Mouse (Mus musculus): ENCODE results near the gene Ppp1r12b. TPM values are rescaled to one million over a fixed set of nuclear protein-coding genes. Genes with fewer than 3 reads are reported as not detected.
"Not testable (repeated sequence)": the region's sequence is repeated elsewhere in the genome, so short reads cannot be mapped to it uniquely, and the experiment has no call there.

Ppp1r12b gene
- polyA plus RNA-seq, 1 experiment from 2014 or later = 6.3 TPM

DNA sequence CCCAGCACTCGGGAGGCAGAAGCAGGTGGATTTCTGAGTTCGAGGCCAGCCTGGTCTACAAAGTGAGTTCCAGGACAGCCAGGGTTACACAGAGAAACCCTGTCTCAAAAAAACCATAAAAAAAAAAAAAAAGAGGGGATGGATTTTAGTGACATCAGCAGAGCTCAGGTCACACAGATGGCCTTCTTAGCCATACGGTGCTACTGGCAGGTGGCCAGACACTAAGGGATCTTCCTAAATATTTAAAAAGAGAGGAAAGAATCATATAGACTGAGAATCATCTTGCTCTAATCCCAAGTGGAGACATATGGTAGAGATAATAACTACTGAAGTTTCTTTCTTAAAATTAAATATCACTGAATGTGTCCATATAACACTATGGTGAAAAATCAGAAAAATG, 124.9 kb downstream of the Ppp1r12b start:
- not testable (repeated sequence) for H3K4me3 ChIP-seq (ENCODE audit: low read depth, low read length); ATAC-seq (ENCODE audit: insufficient number of reproducible peaks, low FRiP score, low TSS enrichment, low read depth)

GRCm38 (mm10) chr1:134829635-134830034, 126.1 kb downstream of the Ppp1r12b start:
- no peaks in the 10 kb centered on the region for H3K9me3 ChIP-seq (ENCODE audit: control insufficient read depth, low read length)
- H3K4me2 ChIP-seq (ENCODE audit: low read depth, severe bottlenecking) = no peak overlapping the region
- no peaks in the 10 kb centered on the region for H3K4me1 ChIP-seq (ENCODE audit: control insufficient read depth, insufficient read depth, low read length)
- no peaks in the 10 kb centered on the region for H3K36me3 ChIP-seq (ENCODE audit: control insufficient read depth, insufficient read depth, low read length)
- WGBS = 61% methylated on average over 4 of the region's 4 CpGs
- H3K4me3 ChIP-seq (ENCODE audit: low read depth, low read length) = no peak overlapping the region
- ATAC-seq (ENCODE audit: insufficient number of reproducible peaks, low FRiP score, low TSS enrichment, low read depth) (no peak), DNase-seq (ENCODE audit: low spot score) (no peak)
- H3K27me3 ChIP-seq (ENCODE audit: control insufficient read depth, insufficient read depth, low read length) = no peaks in the 10 kb centered on the region
- H3K27ac ChIP-seq (replicated peaks; ENCODE audit: low read depth, low read length) = no peak overlapping the region
- no peak overlapping the region for H3K9ac ChIP-seq (ENCODE audit: low read length)

More for the DNA sequence above, 124.9 kb downstream of the Ppp1r12b start:
- H3K9me3 ChIP-seq (ENCODE audit: control insufficient read depth, low read length); H3K36me3 ChIP-seq (ENCODE audit: control insufficient read depth, insufficient read depth, low read length); H3K4me1 ChIP-seq (ENCODE audit: control insufficient read depth, insufficient read depth, low read length); H3K9ac ChIP-seq (ENCODE audit: low read length); DNase-seq (ENCODE audit: low spot score); H3K27me3 ChIP-seq (ENCODE audit: control insufficient read depth, insufficient read depth, low read length); H3K27ac ChIP-seq (replicated peaks; ENCODE audit: low read depth, low read length); H3K4me2 ChIP-seq (ENCODE audit: low read depth, severe bottlenecking): not testable (repeated sequence)
- WGBS = 94% methylated on average over 3 of the region's 3 CpGs

DNA sequence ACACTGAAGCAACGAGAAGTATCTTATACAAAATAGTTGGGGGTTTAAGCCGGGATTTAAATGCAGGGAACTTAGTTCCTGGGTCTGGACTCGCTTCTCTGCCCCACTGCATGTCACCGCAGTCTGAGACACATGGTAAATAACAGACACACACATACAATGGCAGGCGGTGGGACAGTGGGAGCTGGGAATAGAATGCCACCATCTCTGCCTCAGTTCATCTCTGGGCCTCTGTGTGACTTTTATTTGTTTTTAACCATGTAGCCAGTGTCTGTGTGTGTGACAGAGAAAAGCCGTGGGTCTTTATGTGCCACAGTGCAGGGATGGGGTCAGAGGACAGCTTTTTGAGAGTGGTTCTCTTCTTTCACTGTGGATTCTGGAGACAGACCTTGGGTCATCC, 130.8 kb downstream of the Ppp1r12b start:
- 80% methylated on average over 6 of the region's 6 CpGs for WGBS
- Histone ChIP-seq H3K4me3 (ENCODE audit: low read depth, low read length) (no peak overlapping the region), H3K27ac (replicated peaks; ENCODE audit: low read depth, low read length) (no peak overlapping the region), H3K4me1 (ENCODE audit: control insufficient read depth, insufficient read depth, low read length) (no peaks in the 10 kb centered on the region), H3K9ac (ENCODE audit: low read length) (no peak overlapping the region), H3K36me3 (ENCODE audit: control insufficient read depth, insufficient read depth, low read length) (no peaks in the 10 kb centered on the region), H3K9me3 (ENCODE audit: control insufficient read depth, low read length) (no peaks in the 10 kb centered on the region), H3K4me2 (ENCODE audit: low read depth, severe bottlenecking) (no peak overlapping the region), H3K27me3 (ENCODE audit: control insufficient read depth, insufficient read depth, low read length) (no peaks in the 10 kb centered on the region)
- ATAC-seq (ENCODE audit: insufficient number of reproducible peaks, low FRiP score, low TSS enrichment, low read depth) = no peak
- DNase-seq (ENCODE audit: low spot score) = no peak

GRCm38 (mm10) chr1:134823842-134824241, 131.9 kb downstream of the Ppp1r12b start:
- H3K36me3 ChIP-seq (ENCODE audit: control insufficient read depth, insufficient read depth, low read length) = no peaks in the 10 kb centered on the region
- H3K27ac ChIP-seq (replicated peaks; ENCODE audit: low read depth, low read length) = no peak overlapping the region
- H3K4me2 ChIP-seq (ENCODE audit: low read depth, severe bottlenecking) = no peak overlapping the region
- WGBS = 65% methylated on average over 7 of the region's 7 CpGs
- no peak overlapping the region for H3K4me3 ChIP-seq (ENCODE audit: low read depth, low read length)
- H3K9ac ChIP-seq (ENCODE audit: low read length) = no peak overlapping the region
- no peaks in the 10 kb centered on the region for H3K4me1 ChIP-seq (ENCODE audit: control insufficient read depth, insufficient read depth, low read length)
- no peak for ATAC-seq (ENCODE audit: insufficient number of reproducible peaks, low FRiP score, low TSS enrichment, low read depth)
- no peak for DNase-seq (ENCODE audit: low spot score)
- no peaks in the 10 kb centered on the region for H3K9me3 ChIP-seq (ENCODE audit: control insufficient read depth, low read length)
- H3K27me3 ChIP-seq (ENCODE audit: control insufficient read depth, insufficient read depth, low read length) = no peaks in the 10 kb centered on the region

GRCm38 (mm10) chr1:134823323-134823722, 132.4 kb downstream of the Ppp1r12b start:
- Histone ChIP-seq H3K9ac (ENCODE audit: low read length) (no peak overlapping the region), H3K4me2 (ENCODE audit: low read depth, severe bottlenecking) (no peak overlapping the region), H3K9me3 (ENCODE audit: control insufficient read depth, low read length) (no peaks in the 10 kb centered on the region), H3K27ac (replicated peaks; ENCODE audit: low read depth, low read length) (no peak overlapping the region), H3K4me1 (ENCODE audit: control insufficient read depth, insufficient read depth, low read length) (no peaks in the 10 kb centered on the region), H3K4me3 (ENCODE audit: low read depth, low read length) (no peak overlapping the region), H3K36me3 (ENCODE audit: control insufficient read depth, insufficient read depth, low read length) (no peaks in the 10 kb centered on the region), H3K27me3 (ENCODE audit: control insufficient read depth, insufficient read depth, low read length) (no peaks in the 10 kb centered on the region)
- WGBS = 80% methylated on average over 8 of the region's 8 CpGs
- no peak for ATAC-seq (ENCODE audit: insufficient number of reproducible peaks, low FRiP score, low TSS enrichment, low read depth)
- DNase-seq (ENCODE audit: low spot score) = no peak

DNA sequence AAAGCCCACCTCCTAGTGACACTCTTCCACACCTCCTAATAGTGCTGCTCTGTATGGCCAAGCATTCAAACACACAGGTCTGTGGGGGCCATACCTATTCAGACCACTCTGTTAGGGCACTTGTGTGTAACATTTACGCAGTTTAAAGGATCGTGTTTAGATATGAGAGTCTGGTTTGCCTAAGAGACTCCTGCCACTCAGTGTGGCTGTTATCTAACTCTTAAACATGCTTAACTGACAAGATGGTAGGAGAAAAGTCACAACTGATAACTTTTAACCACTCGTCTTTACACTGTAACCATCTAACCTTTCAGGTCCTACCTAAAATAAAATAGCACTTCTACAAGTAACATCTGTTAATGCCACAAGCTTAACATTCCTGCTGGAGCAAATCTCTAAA, 134.9 kb downstream of the Ppp1r12b start:
- Histone ChIP-seq H3K4me2 (ENCODE audit: low read depth, severe bottlenecking) (no peak overlapping the region), H3K4me3 (ENCODE audit: low read depth, low read length) (no peak overlapping the region), H3K9me3 (ENCODE audit: control insufficient read depth, low read length) (no peaks in the 10 kb centered on the region), H3K27ac (replicated peaks; ENCODE audit: low read depth, low read length) (no peak overlapping the region), H3K4me1 (ENCODE audit: control insufficient read depth, insufficient read depth, low read length) (no peaks in the 10 kb centered on the region), H3K27me3 (ENCODE audit: control insufficient read depth, insufficient read depth, low read length) (no peaks in the 10 kb centered on the region), H3K36me3 (ENCODE audit: control insufficient read depth, insufficient read depth, low read length) (no peaks in the 10 kb centered on the region), H3K9ac (ENCODE audit: low read length) (no peak overlapping the region)
- 87% methylated on average over 3 of the region's 3 CpGs for WGBS
- no peak for DNase-seq (ENCODE audit: low spot score)
- no peak for ATAC-seq (ENCODE audit: insufficient number of reproducible peaks, low FRiP score, low TSS enrichment, low read depth)

- no peak overlapping the region for H3K27ac ChIP-seq (replicated peaks; ENCODE audit: low read depth, low read length)
- H3K4me3 ChIP-seq (ENCODE audit: low read depth, low read length) = no peak overlapping the region
- no peaks in the 10 kb centered on the region for H3K27me3 ChIP-seq (ENCODE audit: control insufficient read depth, insufficient read depth, low read length)
- no peaks in the 10 kb centered on the region for H3K4me1 ChIP-seq (ENCODE audit: control insufficient read depth, insufficient read depth, low read length)
- H3K9ac ChIP-seq (ENCODE audit: low read length) = no peak overlapping the region
- no peaks in the 10 kb centered on the region for H3K9me3 ChIP-seq (ENCODE audit: control insufficient read depth, low read length)
- 92% methylated on average over 11 of the region's 11 CpGs for WGBS
- DNase-seq (ENCODE audit: low spot score) (no peak), ATAC-seq (ENCODE audit: insufficient number of reproducible peaks, low FRiP score, low TSS enrichment, low read depth) (no peak)
- no peaks in the 10 kb centered on the region for H3K36me3 ChIP-seq (ENCODE audit: control insufficient read depth, insufficient read depth, low read length)
- H3K4me2 ChIP-seq (ENCODE audit: low read depth, severe bottlenecking) = no peak overlapping the region
These were observed 136.5 kb downstream of the Ppp1r12b start for GRCm38 (mm10) chr1:134819196-134819595.

DNA sequence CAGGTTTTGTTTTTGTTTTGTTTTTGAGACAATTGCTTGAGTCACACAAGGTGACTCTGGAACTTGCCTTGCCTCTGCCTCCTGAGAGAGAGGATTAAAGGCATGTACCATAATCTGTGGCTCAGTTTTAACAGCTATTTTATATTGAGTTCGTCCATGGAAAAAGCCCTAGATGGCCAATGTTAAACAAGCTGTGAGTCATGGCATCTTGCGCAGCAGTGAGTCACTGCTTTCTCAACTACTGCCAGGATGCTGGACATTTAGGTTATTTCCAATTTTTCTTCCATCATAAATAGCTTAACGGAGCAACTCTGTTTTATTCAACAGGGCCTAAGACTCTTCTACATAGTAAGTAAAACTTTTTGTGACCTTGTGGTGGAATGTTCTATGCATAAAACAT, 137.0 kb downstream of the Ppp1r12b start:
- DNase-seq (ENCODE audit: low spot score) (no peak), ATAC-seq (ENCODE audit: insufficient number of reproducible peaks, low FRiP score, low TSS enrichment, low read depth) (no peak)
- Histone ChIP-seq H3K4me2 (ENCODE audit: low read depth, severe bottlenecking) (no peak overlapping the region), H3K9ac (ENCODE audit: low read length) (no peak overlapping the region), H3K27me3 (ENCODE audit: control insufficient read depth, insufficient read depth, low read length) (no peaks in the 10 kb centered on the region), H3K27ac (replicated peaks; ENCODE audit: low read depth, low read length) (no peak overlapping the region), H3K4me1 (ENCODE audit: control insufficient read depth, insufficient read depth, low read length) (no peaks in the 10 kb centered on the region), H3K36me3 (ENCODE audit: control insufficient read depth, insufficient read depth, low read length) (no peaks in the 10 kb centered on the region), H3K9me3 (ENCODE audit: control insufficient read depth, low read length) (no peaks in the 10 kb centered on the region), H3K4me3 (ENCODE audit: low read depth, low read length) (no peak overlapping the region)
- 95% methylated on average over 3 of the region's 3 CpGs for WGBS

DNA sequence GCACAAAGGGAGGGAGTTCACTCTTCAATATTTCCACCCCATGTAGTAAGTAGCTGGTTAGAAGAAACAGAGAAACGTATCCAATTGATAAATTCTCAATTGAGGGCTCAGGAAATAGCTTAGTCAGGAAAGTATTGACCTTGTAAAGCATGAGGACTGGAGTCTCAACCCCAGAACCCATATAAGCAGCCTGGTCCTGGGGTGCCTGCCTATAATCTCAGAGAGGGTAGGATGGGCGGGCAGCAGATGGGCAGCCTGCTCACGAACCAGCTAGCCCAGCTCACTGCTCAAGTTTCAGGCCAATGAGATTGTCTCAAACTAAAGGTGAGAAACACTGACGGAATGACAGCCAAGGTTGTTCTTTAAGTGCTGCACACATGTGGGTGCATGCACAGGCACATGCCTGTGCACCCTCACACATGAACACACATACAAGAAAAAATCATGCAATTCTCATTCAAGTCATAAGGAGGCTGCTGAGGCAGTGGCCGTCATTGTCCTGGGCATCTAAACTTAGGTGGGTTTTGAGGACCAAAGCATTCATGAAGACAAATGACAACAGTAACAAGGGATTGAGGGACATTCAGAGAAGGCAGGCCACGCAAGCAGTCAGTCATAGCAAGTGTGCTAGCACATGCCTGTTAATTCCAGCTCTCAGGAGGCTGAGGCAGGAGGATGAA, 137.7 kb downstream of the Ppp1r12b start:
- WGBS = 86% methylated on average over 6 of the region's 6 CpGs

More for the DNA sequence above, 137.7 kb downstream of the Ppp1r12b start:
- no peaks in the 10 kb centered on the region for H3K4me1 ChIP-seq (ENCODE audit: control insufficient read depth, insufficient read depth, low read length)
- H3K4me2 ChIP-seq (ENCODE audit: low read depth, severe bottlenecking) = no peak overlapping the region
- no peak overlapping the region for H3K9ac ChIP-seq (ENCODE audit: low read length)
- no peaks in the 10 kb centered on the region for H3K9me3 ChIP-seq (ENCODE audit: control insufficient read depth, low read length)
- no peaks in the 10 kb centered on the region for H3K27me3 ChIP-seq (ENCODE audit: control insufficient read depth, insufficient read depth, low read length)
- ATAC-seq (ENCODE audit: insufficient number of reproducible peaks, low FRiP score, low TSS enrichment, low read depth) (no peak), DNase-seq (ENCODE audit: low spot score) (no peak)
- H3K27ac ChIP-seq (replicated peaks; ENCODE audit: low read depth, low read length) = no peak overlapping the region
- H3K4me3 ChIP-seq (ENCODE audit: low read depth, low read length) = no peak overlapping the region
- H3K36me3 ChIP-seq (ENCODE audit: control insufficient read depth, insufficient read depth, low read length) = no peaks in the 10 kb centered on the region

Measured in limb, embryonic 11.5 days (tissue).